Mouse (Mus musculus) liver, adult 2 months (tissue): Measurements from ENCODE around the gene Cnga4.

Experiments used
- CTCF ChIP-seq: fragments of 200-500 bp; IDR thresholded peaks from 2 replicates; pipeline ENCODE4 v1.5.1; 2011; ENCODE audit warnings: low read depth, low read length, control low read depth
- POLR2A ChIP-seq: fragments of 200-500 bp; IDR thresholded peaks from 2 replicates; pipeline ENCODE4 v1.6.1; 2011; ENCODE audit warnings: low read length, control low read depth; ENCODE audit not compliant: insufficient read depth; ENCODE audit errors: extremely low read depth

- TF ChIP-seq CTCF (no peak), POLR2A (no peak)
These were observed at the start of gene Cnga4 for GRCm38 (mm10) chr7:105404268-105404667.
